Mouse (Mus musculus) naive thymus-derived CD4-positive, alpha-beta T cell, adult 2 months (primary cell): ENCODE results near the gene Tnfrsf11a.

ENCODE experiments used
- DNase-seq: peaks from one replicate; pipeline ENCODE4 v3.0.0-alpha.2; 2011; ENCODE audit warnings: low read depth

Tnfrsf11a gene

GRCm38 (mm10) chr1:105827786-105828345 lies 47.3 kb downstream of the Tnfrsf11a start:
- DNase-seq: no peak

GRCm38 (mm10) chr1:105829171-105829570 lies 48.7 kb downstream of the Tnfrsf11a start:
- DNase-seq: no peak

GRCm38 (mm10) chr1:105832784-105833183 lies 52.3 kb downstream of the Tnfrsf11a start:
- no peak for DNase-seq

GRCm38 (mm10) chr1:105842950-105843349 lies 62.4 kb downstream of the Tnfrsf11a start:
- no peak for DNase-seq

- no peak for DNase-seq
Measured at GRCm38 (mm10) chr1:105843386-105843785, 62.9 kb downstream of the Tnfrsf11a start.

- DNase-seq: no peak
Measured at GRCm38 (mm10) chr1:105843856-105844255, 63.3 kb downstream of the Tnfrsf11a start.

- no peak for DNase-seq
Measured at GRCm38 (mm10) chr1:105844341-105845006, 64.0 kb downstream of the Tnfrsf11a start.

GRCm38 (mm10) chr1:105846431-105846830 lies 65.9 kb downstream of the Tnfrsf11a start:
- no peak for DNase-seq

- DNase-seq: no peak
Measured at GRCm38 (mm10) chr1:105848806-105849205, 68.3 kb downstream of the Tnfrsf11a start.

GRCm38 (mm10) chr1:105851341-105851740 lies 70.8 kb downstream of the Tnfrsf11a start:
- no peak for DNase-seq

- no peak for DNase-seq
Measured at GRCm38 (mm10) chr1:105859740-105860139, 79.2 kb downstream of the Tnfrsf11a start.

GRCm38 (mm10) chr1:105876589-105876988 lies 96.1 kb downstream of the Tnfrsf11a start:
- DNase-seq: no peak

- DNase-seq: no peak
Measured at GRCm38 (mm10) chr1:105877808-105878207, 97.3 kb downstream of the Tnfrsf11a start.

- no peak for DNase-seq
Measured at GRCm38 (mm10) chr1:105878416-105878815, 97.9 kb downstream of the Tnfrsf11a start.

- DNase-seq: peak; percentile 24
Measured at GRCm38 (mm10) chr1:105880555-105881304, 100.2 kb downstream of the Tnfrsf11a start.

GRCm38 (mm10) chr1:105881466-105881865 lies 100.9 kb downstream of the Tnfrsf11a start:
- no peak for DNase-seq

GRCm38 (mm10) chr1:105883498-105883897 lies 103.0 kb downstream of the Tnfrsf11a start:
- peak; percentile 35 for DNase-seq

GRCm38 (mm10) chr1:105885101-105885500 lies 104.6 kb downstream of the Tnfrsf11a start:
- no peak for DNase-seq

- DNase-seq: no peak
Measured at GRCm38 (mm10) chr1:105885575-105885974, 105.1 kb downstream of the Tnfrsf11a start.

- no peak for DNase-seq
Measured at GRCm38 (mm10) chr1:105886358-105886757, 105.8 kb downstream of the Tnfrsf11a start.

- peak; percentile 91 for DNase-seq
Measured at GRCm38 (mm10) chr1:105891032-105891725, 110.7 kb downstream of the Tnfrsf11a start.

- DNase-seq: no peak
Measured at GRCm38 (mm10) chr1:105895019-105895418, 114.5 kb downstream of the Tnfrsf11a start.
